13 mouse cellular contexts compared by ENCODE assay signal in the genomic region with DNA sequence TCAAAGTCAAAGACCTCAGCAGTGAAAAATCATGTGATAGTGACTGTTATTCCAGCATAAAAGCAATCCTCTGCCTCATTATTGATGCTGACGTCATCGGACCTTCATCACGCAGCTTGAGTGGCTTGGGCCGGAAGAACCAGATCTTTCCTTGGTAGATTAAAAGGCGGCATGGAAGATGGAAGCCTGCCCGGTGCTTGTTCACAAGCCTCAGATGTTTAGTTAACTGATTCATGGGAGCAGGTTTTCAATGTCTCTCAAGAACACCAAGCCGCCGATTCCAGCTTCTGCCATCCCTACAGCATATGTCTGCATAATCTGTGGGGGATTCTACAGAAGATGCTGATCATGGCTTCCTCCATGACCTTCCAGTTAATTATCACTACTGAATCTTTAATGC. TPM values are rescaled to one million over a fixed set of nuclear protein-coding genes. Genes with fewer than 3 reads are reported as not detected.
DNase-seq lines count a peak whose midpoint lies in the region; ATAC-seq and TF ChIP-seq lines count a peak whose summit lies in the region.
"Had no signal": no experiment of that assay in that cellular context is flagged by ENCODE, and none has a peak within 500 bp of the region (broad histone marks: within the 10 kb centered on the region; RNA-seq: fewer than 3 reads in every experiment).

No protein-coding gene starts in this region.

- no peak for TF ChIP-seq POLR2A in cortical plate, adult 2 months (IDR thresholded peaks at IDR 0.05; ENCODE audit: extremely low read depth, insufficient read depth, low read length)

- no peak for TF ChIP-seq EP300 in stomach, postnatal 0 days (optimal IDR thresholded peaks at IDR 0.05)

- no peak for ATAC-seq in liver, embryonic 11.5 days (replicated peaks; ENCODE audit: low FRiP score)
- ATAC-seq in stomach, postnatal 0 days (ENCODE audit: low FRiP score, low TSS enrichment): no peak

- H3K9ac ChIP-seq in liver, embryonic 11.5 days (ENCODE audit: low read depth, low read length): no peak overlapping the region
- no peak overlapping the region for H3K9ac ChIP-seq in stomach, postnatal 0 days (ENCODE audit: low read length)
- H3K9ac ChIP-seq: limb, embryonic 15.5 days; midbrain, embryonic 12.5 days had no signal

- no peaks in the 10 kb centered on the region for H3K27me3 ChIP-seq in liver, embryonic 11.5 days (replicated peaks; ENCODE audit: control insufficient read depth, insufficient read depth, low read length)
- H3K27me3 ChIP-seq in stomach, postnatal 0 days (ENCODE audit: control insufficient read depth, insufficient read depth, low read length): no peaks in the 10 kb centered on the region
- H3K27me3 ChIP-seq: limb, embryonic 15.5 days; midbrain, embryonic 12.5 days had no signal

- H3K36me3 ChIP-seq in liver, embryonic 11.5 days (ENCODE audit: control insufficient read depth, insufficient read depth, low read length): no peaks in the 10 kb centered on the region
- no peaks in the 10 kb centered on the region for H3K36me3 ChIP-seq in stomach, postnatal 0 days (ENCODE audit: control insufficient read depth, insufficient read depth, low read length)
- H3K36me3 ChIP-seq: limb, embryonic 15.5 days; midbrain, embryonic 12.5 days had no signal

- DNase-seq in layer of hippocampus, adult 11-12 months (ENCODE audit: low spot score): peak; percentile 60
- DNase-seq in layer of hippocampus, adult 9-10 months (ENCODE audit: low spot score): no peak
- peak; percentile 43 for DNase-seq in MN1 (ENCODE audit: low spot score)
- DNase-seq in layer of hippocampus, adult 8-10 months (ENCODE audit: low spot score in 2 of 2): peak; percentile 48 to 62
- DNase-seq in liver, embryonic 11.5 days (ENCODE audit: low spot score): no peak
- DNase-seq in testis, postnatal 14 days (ENCODE audit: low spot score): no peak
- DNase-seq in stomach, postnatal 0 days (ENCODE audit: low spot score): no peak
- DNase-seq: gastrocnemius, adult 2 months; kidney, adult 18-20 months had no signal

- H3K4me2 ChIP-seq in liver, embryonic 11.5 days: no peak overlapping the region
- H3K4me2 ChIP-seq in stomach, postnatal 0 days (replicated peaks; ENCODE audit: low read depth): no peak overlapping the region
- H3K4me2 ChIP-seq: limb, embryonic 15.5 days; midbrain, embryonic 12.5 days had no signal

- 0 out of 2 replicates have a peak overlapping the region, but pooled peaks have one; percentile 52 for H3K27ac ChIP-seq in cortical plate, adult 2 months (ENCODE audit: insufficient read depth, low read length)
- H3K27ac ChIP-seq in liver, embryonic 11.5 days (ENCODE audit: low read depth, low read length): no peak overlapping the region
- H3K27ac ChIP-seq in stomach, postnatal 0 days (replicated peaks): no peak overlapping the region
- H3K27ac ChIP-seq: limb, embryonic 15.5 days had no signal

- H3K9me3 ChIP-seq in liver, embryonic 11.5 days (ENCODE audit: control insufficient read depth, low read length): no peaks in the 10 kb centered on the region
- H3K9me3 ChIP-seq in stomach, postnatal 0 days (ENCODE audit: control insufficient read depth, low read length): no peaks in the 10 kb centered on the region
- H3K9me3 ChIP-seq: limb, embryonic 15.5 days; midbrain, embryonic 12.5 days had no signal

- 84% methylated on average over 8 of the region's 8 CpGs for WGBS in liver, embryonic 11.5 days
- WGBS in stomach, postnatal 0 days: 81% methylated on average over 8 of the region's 8 CpGs

- no peak overlapping the region for H3K4me3 ChIP-seq in cortical plate, adult 2 months (ENCODE audit: insufficient read depth, low read length)
- no peak overlapping the region for H3K4me3 ChIP-seq in liver, embryonic 11.5 days (ENCODE audit: low read depth, low read length)
- no peak overlapping the region for H3K4me3 ChIP-seq in stomach, postnatal 0 days (ENCODE audit: low read depth, low read length)
- H3K4me3 ChIP-seq: erythroblast, embryonic 14.5 days; gastrocnemius, adult 2 months; limb, embryonic 15.5 days; midbrain, embryonic 12.5 days had no signal

- TF ChIP-seq CTCF in cortical plate, adult 2 months (IDR thresholded peaks at IDR 0.05; ENCODE audit: extremely low read depth, insufficient read depth, low read length): no peak
- TF ChIP-seq CTCF in stomach, postnatal 0 days (IDR thresholded peaks at IDR 0.05; ENCODE audit: low read depth): no peak

- no peaks in the 10 kb centered on the region for H3K4me1 ChIP-seq in cortical plate, adult 2 months (ENCODE audit: control insufficient read depth, insufficient read depth, low read length)
- no peaks in the 10 kb centered on the region; the same call in 1 of the 2 replicates for H3K4me1 ChIP-seq in liver, embryonic 11.5 days (replicated peaks; ENCODE audit: control insufficient read depth, insufficient read depth, low read length)
- H3K4me1 ChIP-seq in stomach, postnatal 0 days (replicated peaks; ENCODE audit: control insufficient read depth, insufficient read depth): no peaks in the 10 kb centered on the region

RNA-seq across cellular contexts. Expression of a gene that starts 7.5 kb away (rescaled TPM):
- polyA plus RNA-seq in cortical plate, adult 2 months (2012; rRNA removed): 11.8 and 12.3 TPM in 2 replicates
- total RNA-seq in layer of hippocampus, adult 8-10 months (2022): 10 to 100 TPM; 16.5 to 21.9 (median 18.1) TPM
- 14.0 and 14.3 TPM in 2 replicates for polyA plus RNA-seq in liver, embryonic 11.5 days (2014; fragmentation: Nextera tagmentation; extraction: Ambion mirVana)
- 5.9 and 6.9 TPM in 2 replicates for polyA plus RNA-seq in stomach, postnatal 0 days (2015; fragmentation: Nextera tagmentation; extraction: Ambion mirVana)

RNA-seq across cellular contexts. Expression of a gene that starts 32.3 kb away (rescaled TPM):
- polyA plus RNA-seq in cortical plate, adult 2 months (2012; rRNA removed): 1,823 and 1,842 TPM in 2 replicates
- 1,000 to 10,000 TPM; 1,770 to 1,934 (median 1,827) TPM for total RNA-seq in layer of hippocampus, adult 8-10 months (2022)
- 957 and 975 TPM in 2 replicates for polyA plus RNA-seq in liver, embryonic 11.5 days (2014; fragmentation: Nextera tagmentation; extraction: Ambion mirVana)
- polyA plus RNA-seq in stomach, postnatal 0 days (2015; fragmentation: Nextera tagmentation; extraction: Ambion mirVana): 1,956 and 2,116 TPM in 2 replicates

RNA-seq across cellular contexts. Expression of a gene that starts 57.0 kb away (rescaled TPM):
- polyA plus RNA-seq in cortical plate, adult 2 months (2012; rRNA removed): 143 and 149 TPM in 2 replicates
- 100 to 1,000 TPM; 166 to 190 (median 181) TPM for total RNA-seq in layer of hippocampus, adult 8-10 months (2022)
- polyA plus RNA-seq in liver, embryonic 11.5 days (2014; fragmentation: Nextera tagmentation; extraction: Ambion mirVana): 324 and 347 TPM in 2 replicates
- 176 and 186 TPM in 2 replicates for polyA plus RNA-seq in stomach, postnatal 0 days (2015; fragmentation: Nextera tagmentation; extraction: Ambion mirVana)

Comparison
In these comparisons a context has a peak if more than half of its experiments do, and no peak if none do; other contexts are left out.
1. DNase-seq: peak in layer of hippocampus, adult 11-12 months (single experiment), MN1 (single experiment) and layer of hippocampus, adult 8-10 months (2 of 2); none in layer of hippocampus, adult 9-10 months (single experiment), liver, embryonic 11.5 days (single experiment), testis, postnatal 14 days (single experiment) and stomach, postnatal 0 days (single experiment).